Comparison of ENCODE assay signal across 10 mouse cellular contexts in genomic region chr1:24452572-24453269, GRCm38 (mm10).
DNase-seq lines count a peak whose midpoint lies in the region; ATAC-seq lines count a peak whose summit lies in the region.
"Had no signal": no experiment of that assay in that cellular context is flagged by ENCODE, and none has a peak within 500 bp of the region (broad histone marks: within the 10 kb centered on the region; RNA-seq: fewer than 3 reads in every experiment).

No protein-coding gene starts in this region.

- no peaks in the 10 kb centered on the region for H3K27me3 ChIP-seq in hindbrain, embryonic 10.5 days (ENCODE audit: insufficient read depth, poor library complexity, severe bottlenecking)
- no peaks in the 10 kb centered on the region for H3K27me3 ChIP-seq in hindbrain, embryonic 13.5 days
- H3K27me3 ChIP-seq in forebrain, embryonic 15.5 days, result no peaks in the 10 kb centered on the region
- H3K27me3 ChIP-seq in midbrain, embryonic 15.5 days (replicated peaks), result no peaks in the 10 kb centered on the region
- H3K27me3 ChIP-seq in heart, embryonic 12.5 days (replicated peaks), result no peaks in the 10 kb centered on the region
- H3K27me3 ChIP-seq: liver, embryonic 12.5 days had no signal

- DNase-seq in hindbrain, embryonic 10.5 days (ENCODE audit: low spot score), result peak; percentile 8
- peak; percentile 9 for DNase-seq in ZHBTc4 (ENCODE audit: low read depth, low spot score)
- DNase-seq in layer of hippocampus, adult 11-12 months (ENCODE audit: low spot score), result no peak
- DNase-seq in right cerebral cortex, postnatal 14 days, result no peak
- DNase-seq: adrenal gland, adult 8-10 months had no signal

- H3K27ac ChIP-seq in hindbrain, embryonic 10.5 days, result no peak overlapping the region
- no peak overlapping the region for H3K27ac ChIP-seq in hindbrain, embryonic 13.5 days
- no peak overlapping the region for H3K27ac ChIP-seq in forebrain, embryonic 15.5 days (replicated peaks)
- H3K27ac ChIP-seq in midbrain, embryonic 15.5 days, result no peak overlapping the region
- H3K27ac ChIP-seq in heart, embryonic 12.5 days (ENCODE audit: poor library complexity, severe bottlenecking), result no peak overlapping the region
- H3K27ac ChIP-seq: liver, embryonic 12.5 days had no signal

- no peaks in the 10 kb centered on the region for H3K9me3 ChIP-seq in hindbrain, embryonic 10.5 days
- no peaks in the 10 kb centered on the region for H3K9me3 ChIP-seq in hindbrain, embryonic 13.5 days
- H3K9me3 ChIP-seq in forebrain, embryonic 15.5 days, result no peaks in the 10 kb centered on the region
- no peaks in the 10 kb centered on the region for H3K9me3 ChIP-seq in midbrain, embryonic 15.5 days
- no peaks in the 10 kb centered on the region for H3K9me3 ChIP-seq in heart, embryonic 12.5 days (replicated peaks)
- H3K9me3 ChIP-seq: liver, embryonic 12.5 days had no signal

- H3K4me2 ChIP-seq in hindbrain, embryonic 13.5 days, result no peak overlapping the region
- H3K4me2 ChIP-seq in forebrain, embryonic 15.5 days (replicated peaks), result no peak overlapping the region
- no peak overlapping the region for H3K4me2 ChIP-seq in midbrain, embryonic 15.5 days
- H3K4me2 ChIP-seq in heart, embryonic 12.5 days, result no peak overlapping the region
- H3K4me2 ChIP-seq: liver, embryonic 12.5 days had no signal

- no peak overlapping the region for H3K9ac ChIP-seq in hindbrain, embryonic 13.5 days
- no peak overlapping the region for H3K9ac ChIP-seq in forebrain, embryonic 15.5 days (replicated peaks)
- no peak overlapping the region for H3K9ac ChIP-seq in midbrain, embryonic 15.5 days
- no peak overlapping the region for H3K9ac ChIP-seq in heart, embryonic 12.5 days
- H3K9ac ChIP-seq: liver, embryonic 12.5 days had no signal

- peaks cover 2% of the 10 kb centered on the region; the same call in 1 of the 2 replicates for H3K4me1 ChIP-seq in hindbrain, embryonic 10.5 days (replicated peaks)
- H3K4me1 ChIP-seq in hindbrain, embryonic 13.5 days (replicated peaks), result no peaks in the 10 kb centered on the region
- H3K4me1 ChIP-seq in forebrain, embryonic 15.5 days, result peaks cover 5% of the 10 kb centered on the region; the same call in 1 of the 2 replicates
- H3K4me1 ChIP-seq in midbrain, embryonic 15.5 days, result no peaks in the 10 kb centered on the region
- no peaks in the 10 kb centered on the region for H3K4me1 ChIP-seq in heart, embryonic 12.5 days (replicated peaks)
- H3K4me1 ChIP-seq: liver, embryonic 12.5 days had no signal

- H3K36me3 ChIP-seq in hindbrain, embryonic 10.5 days, result no peaks in the 10 kb centered on the region
- H3K36me3 ChIP-seq in hindbrain, embryonic 13.5 days, result no peaks in the 10 kb centered on the region
- H3K36me3 ChIP-seq in forebrain, embryonic 15.5 days, result no peaks in the 10 kb centered on the region
- no peaks in the 10 kb centered on the region for H3K36me3 ChIP-seq in midbrain, embryonic 15.5 days (replicated peaks)
- no peaks in the 10 kb centered on the region for H3K36me3 ChIP-seq in heart, embryonic 12.5 days
- H3K36me3 ChIP-seq: liver, embryonic 12.5 days had no signal

- ATAC-seq in hindbrain, embryonic 13.5 days (ENCODE audit: low FRiP score), result no peak
- ATAC-seq in forebrain, embryonic 15.5 days (replicated peaks), result peak; percentile 46
- 0 out of 2 replicates have a peak, but pooled peaks have one; percentile 48 for ATAC-seq in midbrain, embryonic 15.5 days (replicated peaks)
- ATAC-seq in heart, embryonic 12.5 days (ENCODE audit: insufficient number of reproducible peaks, low FRiP score), result no peak
- ATAC-seq: liver, embryonic 12.5 days had no signal

- 53% methylated on average over 10 of the region's 10 CpGs for WGBS in hindbrain, embryonic 10.5 days
- 44% methylated on average over 10 of the region's 10 CpGs for WGBS in hindbrain, embryonic 13.5 days
- WGBS in forebrain, embryonic 15.5 days, result 33% methylated on average over 10 of the region's 10 CpGs
- 35% methylated on average over 10 of the region's 10 CpGs for WGBS in midbrain, embryonic 15.5 days
- WGBS in heart, embryonic 12.5 days, result 69% methylated on average over 10 of the region's 10 CpGs

- no peak overlapping the region for H3K4me3 ChIP-seq in hindbrain, embryonic 10.5 days
- no peak overlapping the region for H3K4me3 ChIP-seq in hindbrain, embryonic 13.5 days
- H3K4me3 ChIP-seq in forebrain, embryonic 15.5 days, result no peak overlapping the region
- H3K4me3 ChIP-seq in midbrain, embryonic 15.5 days, result no peak overlapping the region
- no peak overlapping the region for H3K4me3 ChIP-seq in heart, embryonic 12.5 days
- H3K4me3 ChIP-seq: liver, embryonic 12.5 days had no signal

Comparison
In these comparisons a context has a peak if more than half of its experiments do, and no peak if none do; other contexts are left out.
1. DNase-seq: peak in hindbrain, embryonic 10.5 days (single experiment) and ZHBTc4 (single experiment); none in layer of hippocampus, adult 11-12 months (single experiment) and right cerebral cortex, postnatal 14 days (single experiment).
2. ATAC-seq: peak in forebrain, embryonic 15.5 days (single experiment) and midbrain, embryonic 15.5 days (single experiment); none in hindbrain, embryonic 13.5 days (single experiment) and heart, embryonic 12.5 days (single experiment).